Mouse (Mus musculus): ENCODE data around the gene Cldn7. TPM values are rescaled to one million over a fixed set of nuclear protein-coding genes. Genes with fewer than 3 reads are reported as not detected.

Cldn7 gene
- polyA plus RNA-seq, 1 experiment from 2014 or later, result 117 TPM

DNA sequence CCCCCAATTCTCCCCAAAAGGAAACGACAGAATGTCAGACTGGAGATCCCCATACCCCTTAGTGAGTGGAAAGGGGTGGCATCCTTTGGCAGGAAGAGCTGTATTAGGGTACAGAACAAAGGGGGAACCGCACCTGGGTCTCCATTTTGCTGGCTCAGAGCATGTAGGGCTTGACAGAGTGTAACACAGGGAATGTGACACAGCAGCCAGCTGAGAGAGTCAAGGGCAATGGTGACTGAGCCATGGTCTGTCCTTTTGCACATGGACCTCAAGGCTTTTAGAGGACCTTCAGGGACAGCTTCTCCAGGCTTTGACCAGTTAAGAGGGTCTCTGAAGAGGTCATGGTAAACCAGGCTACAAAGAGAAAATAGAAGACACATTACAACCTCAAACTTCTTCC, 10.3 kb downstream of the Cldn7 start:
- Histone ChIP-seq H3K4me3 (ENCODE audit: low read length) (no peak overlapping the region), H3K36me3 (ENCODE audit: control insufficient read depth, insufficient read depth, low read length) (peaks cover 62% of the 10 kb centered on the region), H3K9me3 (ENCODE audit: control insufficient read depth, low read length) (no peaks in the 10 kb centered on the region), H3K4me2 (replicated peaks; ENCODE audit: low read depth, low read length) (no peak overlapping the region), H3K27me3 (ENCODE audit: control insufficient read depth, insufficient read depth, low read length) (no peaks in the 10 kb centered on the region), H3K4me1 (ENCODE audit: control insufficient read depth, insufficient read depth, low read length) (no peaks in the 10 kb centered on the region; the same call in 1 of the 2 replicates), H3K9ac (ENCODE audit: low read depth, low read length) (no peak overlapping the region), H3K27ac (ENCODE audit: low read depth, low read length) (no peak overlapping the region)
- WGBS, result 98% methylated on average over 2 of the region's 2 CpGs
- ATAC-seq (ENCODE audit: low FRiP score, low TSS enrichment), result no peak

DNA sequence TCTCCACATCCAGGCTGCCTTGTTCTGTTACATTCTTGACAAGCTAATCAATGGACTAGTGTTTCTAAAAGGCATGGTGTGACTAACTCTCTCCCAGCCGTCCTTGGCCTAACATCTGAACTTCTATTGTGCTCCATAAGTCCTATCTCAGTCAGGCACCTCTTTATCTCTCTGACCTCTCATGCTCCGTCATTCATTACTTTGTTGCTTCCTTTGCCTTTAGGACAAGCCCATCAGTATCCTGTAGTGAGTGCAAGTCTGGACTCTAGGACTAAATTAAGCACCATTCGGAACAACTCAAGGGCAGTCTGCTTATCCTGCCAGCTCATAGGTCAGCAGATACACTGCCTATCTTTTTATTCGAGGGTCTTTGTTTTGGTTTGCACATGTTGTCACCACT, 11.7 kb downstream of the Cldn7 start:
- no peaks in the 10 kb centered on the region; the same call in 1 of the 2 replicates for H3K4me1 ChIP-seq (ENCODE audit: control insufficient read depth, insufficient read depth, low read length)
- no peaks in the 10 kb centered on the region for H3K9me3 ChIP-seq (ENCODE audit: control insufficient read depth, low read length)
- no peak overlapping the region for H3K4me2 ChIP-seq (replicated peaks; ENCODE audit: low read depth, low read length)
- ATAC-seq (ENCODE audit: low FRiP score, low TSS enrichment), result no peak
- no peaks in the 10 kb centered on the region for H3K27me3 ChIP-seq (ENCODE audit: control insufficient read depth, insufficient read depth, low read length)
- no peak overlapping the region for H3K9ac ChIP-seq (ENCODE audit: low read depth, low read length)
- no peak overlapping the region for H3K27ac ChIP-seq (ENCODE audit: low read depth, low read length)
- peaks cover 54% of the 10 kb centered on the region for H3K36me3 ChIP-seq (ENCODE audit: control insufficient read depth, insufficient read depth, low read length)
- H3K4me3 ChIP-seq (ENCODE audit: low read length), result no peak overlapping the region
- WGBS, result 87% methylated on average over 4 of the region's 4 CpGs

DNA sequence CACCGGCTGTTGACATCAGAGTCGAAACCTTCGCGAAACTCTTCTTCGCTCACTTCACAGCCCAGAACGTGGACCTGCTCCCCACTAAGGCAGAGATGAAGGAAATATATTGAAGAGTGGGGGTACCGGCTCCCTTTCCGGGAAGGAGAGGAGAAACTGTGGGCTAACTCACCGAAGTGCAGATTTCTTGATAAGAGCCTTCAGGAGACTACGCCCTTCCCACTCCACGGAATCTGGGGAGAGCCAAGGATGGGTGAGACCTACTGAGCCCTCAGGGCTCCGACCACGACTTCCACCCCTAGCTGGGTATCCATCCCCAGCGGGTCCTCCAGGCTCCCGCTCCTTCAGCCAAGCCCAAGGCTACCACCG, 15.2 kb downstream of the Cldn7 start:
- Histone ChIP-seq H3K4me3 (ENCODE audit: low read length) (peak overlapping the region; percentile 100), H3K4me2 (replicated peaks; ENCODE audit: low read depth, low read length) (peak overlapping the region; percentile 72), H3K27me3 (ENCODE audit: control insufficient read depth, insufficient read depth, low read length) (no peaks in the 10 kb centered on the region), H3K9ac (ENCODE audit: low read depth, low read length) (peak overlapping the region; percentile 58), H3K27ac (ENCODE audit: low read depth, low read length) (peak overlapping the region; percentile 89), H3K36me3 (ENCODE audit: control insufficient read depth, insufficient read depth, low read length) (peaks cover 37% of the 10 kb centered on the region), H3K9me3 (ENCODE audit: control insufficient read depth, low read length) (no peaks in the 10 kb centered on the region), H3K4me1 (ENCODE audit: control insufficient read depth, insufficient read depth, low read length) (peaks cover 15% of the 10 kb centered on the region)
- ATAC-seq (ENCODE audit: low FRiP score, low TSS enrichment), result no peak
- 4% methylated on average over 16 of the region's 16 CpGs for WGBS

DNA sequence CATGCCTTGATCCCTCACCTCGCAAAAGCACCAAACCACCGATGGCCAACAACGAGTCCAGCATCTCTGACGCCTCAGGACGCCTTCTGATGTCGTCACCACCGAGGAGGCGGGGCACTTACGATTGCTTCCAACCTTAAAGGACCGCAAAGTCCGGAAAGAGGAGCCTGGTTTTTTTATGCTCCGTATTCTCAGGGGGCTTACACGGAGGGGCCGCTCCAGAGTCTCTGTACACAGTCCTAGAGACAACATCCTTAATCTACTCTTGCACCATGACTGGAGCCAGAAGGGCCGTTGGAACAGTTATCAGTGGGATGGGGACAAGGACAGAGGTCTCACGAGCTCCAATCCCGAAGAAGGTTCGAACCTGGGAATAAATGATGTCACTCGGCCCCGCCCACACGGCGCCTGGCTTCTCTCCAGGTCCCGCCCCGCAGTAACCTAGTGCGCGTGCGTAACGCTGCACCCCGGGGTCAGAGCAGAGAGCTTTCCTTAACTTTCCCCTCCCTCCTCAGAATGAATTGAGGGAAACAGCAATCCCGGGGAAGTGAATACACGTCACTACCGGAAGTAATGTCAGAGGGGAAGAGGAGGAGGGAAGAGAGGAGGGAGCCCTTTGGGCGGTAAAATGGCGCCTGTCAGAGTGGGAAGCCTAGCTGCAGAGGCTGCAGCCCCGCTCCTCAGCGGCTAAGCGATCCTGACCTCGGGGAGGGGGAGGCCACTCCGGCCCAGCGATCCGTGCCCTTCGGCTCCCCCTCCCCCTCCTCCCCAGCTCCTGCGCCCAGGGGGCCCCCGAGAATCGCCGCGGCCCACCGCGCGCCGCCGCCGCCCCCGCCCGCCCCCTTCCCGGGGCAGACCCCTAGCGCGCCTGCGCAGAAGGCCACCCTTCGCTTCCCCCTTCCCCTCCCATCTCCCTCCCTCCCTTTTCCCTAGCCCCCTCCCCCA, 15.9 kb downstream of the Cldn7 start:
- H3K9ac ChIP-seq (ENCODE audit: low read depth, low read length), result peak overlapping the region; percentile 99
- ATAC-seq (ENCODE audit: low FRiP score, low TSS enrichment), result peak; percentile 93
- no peaks in the 10 kb centered on the region for H3K27me3 ChIP-seq (ENCODE audit: control insufficient read depth, insufficient read depth, low read length)
- peaks cover 37% of the 10 kb centered on the region for H3K36me3 ChIP-seq (ENCODE audit: control insufficient read depth, insufficient read depth, low read length)
- peak overlapping the region; percentile 100 for H3K4me3 ChIP-seq (ENCODE audit: low read length)
- peaks cover 15% of the 10 kb centered on the region for H3K4me1 ChIP-seq (ENCODE audit: control insufficient read depth, insufficient read depth, low read length)
- 0% methylated on average over 43 of the region's 60 CpGs for WGBS
- peak overlapping the region; percentile 99 for H3K27ac ChIP-seq (ENCODE audit: low read depth, low read length)
- peak overlapping the region; percentile 90 for H3K4me2 ChIP-seq (replicated peaks; ENCODE audit: low read depth, low read length)
- H3K9me3 ChIP-seq (ENCODE audit: control insufficient read depth, low read length), result no peaks in the 10 kb centered on the region

DNA sequence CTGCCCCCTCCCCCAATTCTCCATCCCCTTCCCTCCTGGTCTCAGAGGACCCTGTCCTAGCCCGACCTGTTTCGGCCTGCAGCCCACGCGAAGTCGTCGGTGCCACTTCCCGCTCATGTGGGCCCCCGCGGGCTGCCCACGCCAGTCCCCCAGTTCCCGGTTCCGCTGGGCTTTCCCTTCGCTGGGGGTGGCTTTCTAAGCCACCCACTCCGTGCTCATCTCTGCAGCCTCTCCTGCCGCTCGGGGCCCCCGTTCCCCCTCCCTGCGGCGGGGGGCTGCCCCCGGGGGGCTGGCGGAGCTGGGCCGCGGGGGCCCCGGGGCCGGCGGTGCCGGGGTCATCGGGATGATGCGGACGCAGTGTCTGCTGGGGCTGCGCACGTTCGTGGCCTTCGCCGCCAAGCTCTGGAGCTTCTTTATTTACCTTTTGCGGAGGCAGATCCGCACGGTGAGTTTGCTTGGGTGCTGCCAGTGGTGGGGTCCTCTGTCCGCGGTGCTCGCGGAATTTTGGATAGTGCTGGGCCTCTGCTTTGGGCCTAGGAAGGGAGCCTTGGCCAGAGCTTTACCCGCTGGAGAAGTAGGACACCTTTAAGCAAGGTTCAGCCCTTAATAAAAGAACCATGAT, 16.7 kb downstream of the Cldn7 start, which contains the start of gene Ctdnep1:
Gene Ctdnep1, plus strand, starts transcription at position 16 of the 622 bp plus-strand sequence.
- under 1% methylated on average over 38 of the region's 43 CpGs for whole genome bisulfite sequencing
- H3K36me3 ChIP-seq (ENCODE audit: control insufficient read depth, insufficient read depth, low read length), result peaks cover 39% of the 10 kb centered on the region
- peak within 1 kb of the TSS; percentile 90 for H3K4me2 ChIP-seq (replicated peaks; ENCODE audit: low read depth, low read length)
- peak within 1 kb of the TSS; percentile 99 for H3K27ac ChIP-seq (ENCODE audit: low read depth, low read length)
- peak within 1 kb of the TSS; percentile 99 for H3K9ac ChIP-seq (ENCODE audit: low read depth, low read length)
- no peaks in the 10 kb centered on the region for H3K27me3 ChIP-seq (ENCODE audit: control insufficient read depth, insufficient read depth, low read length)
- peaks cover 15% of the 10 kb centered on the region for H3K4me1 ChIP-seq (ENCODE audit: control insufficient read depth, insufficient read depth, low read length)
- peak within 1 kb of the TSS; percentile 100 for H3K4me3 ChIP-seq (ENCODE audit: low read length)
- no peaks in the 10 kb centered on the region for H3K9me3 ChIP-seq (ENCODE audit: control insufficient read depth, low read length)
- peak; percentile 30 for ATAC-seq (ENCODE audit: low FRiP score, low TSS enrichment)

DNA sequence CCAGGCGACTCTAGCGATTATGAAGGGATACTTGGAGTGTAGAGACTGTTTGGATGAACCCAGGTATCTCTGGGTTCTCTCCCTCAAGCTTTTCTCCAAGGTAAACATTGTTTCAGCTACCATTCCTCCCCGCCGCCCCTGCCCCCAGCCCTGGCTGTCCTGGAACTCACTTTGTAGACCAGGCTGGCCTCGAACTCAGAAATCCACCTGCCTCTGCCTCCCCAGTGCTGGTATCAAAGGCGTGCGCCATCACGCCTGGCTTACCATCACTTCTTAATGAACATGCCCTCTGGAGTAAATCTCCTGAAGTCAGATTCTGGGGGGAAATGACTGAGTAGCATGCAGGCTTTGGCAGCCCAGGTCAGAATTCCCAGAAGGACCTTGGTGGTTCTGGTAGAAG, 17.6 kb downstream of the Cldn7 start, which contains the start of gene Elp5:
Gene Elp5, minus strand, starts transcription at position 293 of the 400 bp plus-strand sequence.
- peak within 1 kb of the TSS; percentile 100 for H3K4me3 ChIP-seq (ENCODE audit: low read length)
- H3K4me1 ChIP-seq (ENCODE audit: control insufficient read depth, insufficient read depth, low read length), result peaks cover 15% of the 10 kb centered on the region
- H3K9ac ChIP-seq (ENCODE audit: low read depth, low read length), result peak within 1 kb of the TSS; percentile 99
- H3K36me3 ChIP-seq (ENCODE audit: control insufficient read depth, insufficient read depth, low read length), result peaks cover 44% of the 10 kb centered on the region
- no peaks in the 10 kb centered on the region for H3K27me3 ChIP-seq (ENCODE audit: control insufficient read depth, insufficient read depth, low read length)
- no peaks in the 10 kb centered on the region for H3K9me3 ChIP-seq (ENCODE audit: control insufficient read depth, low read length)
- H3K4me2 ChIP-seq (replicated peaks; ENCODE audit: low read depth, low read length), result peak within 1 kb of the TSS; percentile 90
- ATAC-seq (ENCODE audit: low FRiP score, low TSS enrichment), result no peak
- WGBS, result 44% methylated on average over 8 of the region's 8 CpGs
- peak within 1 kb of the TSS; percentile 99 for H3K27ac ChIP-seq (ENCODE audit: low read depth, low read length)

DNA sequence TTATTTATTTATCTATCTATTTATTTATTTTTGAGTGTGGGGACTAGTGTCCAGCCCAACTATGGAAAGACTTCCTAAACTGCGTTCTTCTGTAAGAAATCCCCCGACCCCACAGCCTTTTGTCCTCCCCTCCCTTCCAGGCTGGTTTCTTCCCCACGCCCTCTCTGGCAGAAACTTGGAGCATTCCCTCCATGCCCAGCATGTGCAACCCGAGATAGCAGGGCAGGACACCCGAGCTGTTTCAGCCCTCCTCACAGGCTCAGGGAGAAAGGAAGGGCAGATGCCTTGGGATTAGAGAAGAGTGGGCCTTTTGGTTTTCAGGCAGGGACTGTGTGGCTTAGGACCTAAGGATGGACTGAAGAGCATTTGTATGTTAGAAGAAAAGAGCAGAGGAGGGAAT, 18.3 kb downstream of the Cldn7 start:
- no peak overlapping the region for H3K27ac ChIP-seq (ENCODE audit: low read depth, low read length)
- no peaks in the 10 kb centered on the region for H3K9me3 ChIP-seq (ENCODE audit: control insufficient read depth, low read length)
- H3K9ac ChIP-seq (ENCODE audit: low read depth, low read length), result peak overlapping the region; percentile 99; the same call in 1 of the 2 replicates
- H3K4me3 ChIP-seq (ENCODE audit: low read length), result peak overlapping the region; percentile 100
- 14% methylated on average over 5 of the region's 5 CpGs for WGBS
- ATAC-seq (ENCODE audit: low FRiP score, low TSS enrichment), result no peak
- H3K4me2 ChIP-seq (replicated peaks; ENCODE audit: low read depth, low read length), result peak overlapping the region; percentile 90
- H3K27me3 ChIP-seq (ENCODE audit: control insufficient read depth, insufficient read depth, low read length), result no peaks in the 10 kb centered on the region
- H3K4me1 ChIP-seq (ENCODE audit: control insufficient read depth, insufficient read depth, low read length), result peaks cover 15% of the 10 kb centered on the region
- peaks cover 47% of the 10 kb centered on the region for H3K36me3 ChIP-seq (ENCODE audit: control insufficient read depth, insufficient read depth, low read length)

DNA sequence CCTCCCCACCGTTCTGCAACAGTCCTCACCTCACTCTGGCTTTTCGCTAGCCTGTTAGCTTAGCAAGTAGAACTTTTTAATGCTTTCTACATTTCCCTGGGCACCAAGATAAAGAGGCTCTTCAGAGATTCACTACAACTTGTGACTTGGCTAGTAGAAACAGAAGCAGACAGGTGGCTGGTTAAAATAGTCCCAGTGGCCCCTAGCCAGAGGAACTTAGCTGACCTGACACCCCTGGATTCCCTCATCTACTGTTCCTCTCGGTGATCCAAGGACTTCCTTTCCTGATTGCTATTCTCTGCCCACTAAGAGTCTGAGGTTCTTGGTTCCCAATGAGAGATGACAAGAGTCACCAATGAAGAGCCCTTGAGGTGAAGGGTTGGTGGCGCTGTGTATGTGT, 18.8 kb downstream of the Cldn7 start:
- peak overlapping the region; percentile 90; the same call in 1 of the 2 replicates for H3K4me2 ChIP-seq (replicated peaks; ENCODE audit: low read depth, low read length)
- H3K9ac ChIP-seq (ENCODE audit: low read depth, low read length), result peak overlapping the region; percentile 99; the same call in 1 of the 2 replicates
- peaks cover 50% of the 10 kb centered on the region for H3K36me3 ChIP-seq (ENCODE audit: control insufficient read depth, insufficient read depth, low read length)
- H3K27ac ChIP-seq (ENCODE audit: low read depth, low read length), result no peak overlapping the region
- ATAC-seq (ENCODE audit: low FRiP score, low TSS enrichment), result no peak
- peaks cover 15% of the 10 kb centered on the region for H3K4me1 ChIP-seq (ENCODE audit: control insufficient read depth, insufficient read depth, low read length)
- WGBS, result 79% methylated on average over 4 of the region's 4 CpGs
- peak overlapping the region; percentile 100; the same call in 1 of the 2 replicates for H3K4me3 ChIP-seq (ENCODE audit: low read length)
- no peaks in the 10 kb centered on the region for H3K27me3 ChIP-seq (ENCODE audit: control insufficient read depth, insufficient read depth, low read length)
- no peaks in the 10 kb centered on the region for H3K9me3 ChIP-seq (ENCODE audit: control insufficient read depth, low read length)

Measured in kidney, embryonic 14.5 days (tissue).